Mouse (Mus musculus) kidney, postnatal 0 days (tissue): ENCODE data around the gene Pank1. TPM values are rescaled to one million over a fixed set of nuclear protein-coding genes. Genes with fewer than 3 reads are reported as not detected.

Experiments used
- ATAC-seq: fragments of 200-750 bp; cut with Nextera tagmentation; replicated peaks from 2 replicates; pipeline ENCODE4 v1.8.0; 2017; ENCODE audit warnings: low read depth, moderate number of reproducible peaks, moderate TSS enrichment, moderate library complexity; ENCODE audit not compliant: low FRiP score
- DNase-seq: peaks from one replicate; pipeline ENCODE4 v3.0.0-alpha.2; 2016; ENCODE audit warnings: low spot score
- H3K27ac ChIP-seq: fragments of 300-500 bp; sonication (generic); 2 replicates; pipeline ENCODE4 v1.5.1; 2014; ENCODE audit warnings: mild to moderate bottlenecking
- H3K27me3 ChIP-seq: fragments of 300-500 bp; sonication (generic); 2 replicates; pipeline ENCODE4 v1.6.1; 2014; ENCODE audit warnings: low read length, mixed read lengths; ENCODE audit not compliant: insufficient read depth
- H3K36me3 ChIP-seq: fragments of 300-500 bp; sonication (generic); 2 replicates; pipeline ENCODE4 v1.6.1; 2014; ENCODE audit warnings: low read length, mixed read lengths; ENCODE audit not compliant: insufficient read depth
- H3K4me1 ChIP-seq: fragments of 300-500 bp; sonication (generic); replicated peaks from 2 replicates; pipeline ENCODE4 v1.6.1; 2014; ENCODE audit warnings: antibody characterized with exemption, low read length, mixed read lengths; ENCODE audit not compliant: insufficient read depth
- H3K4me2 ChIP-seq: fragments of 300-500 bp; sonication (generic); 2 replicates; pipeline ENCODE4 v1.6.1; 2014; ENCODE audit warnings: mild to moderate bottlenecking, low read length, moderate library complexity, mixed read lengths
- H3K4me3 ChIP-seq: fragments of 300-500 bp; sonication (generic); replicated peaks from 2 replicates; pipeline ENCODE4 v1.5.1; 2014; ENCODE audit warnings: low read depth, low read length
- H3K9ac ChIP-seq: fragments of 300-500 bp; sonication (generic); 2 replicates; pipeline ENCODE4 v1.6.1; 2014; ENCODE audit warnings: low read depth, low read length
- H3K9me3 ChIP-seq: fragments of 300-500 bp; sonication (generic); replicated peaks from 2 replicates; pipeline ENCODE4 v1.6.1; 2016; ENCODE audit warnings: low read length, inconsistent platforms, mixed read lengths
- CTCF ChIP-seq: IDR thresholded peaks from 2 replicates; pipeline ENCODE4 v1.5.1; 2016; ENCODE audit warnings: antibody characterized with exemption, low read depth, mild to moderate bottlenecking, moderate library complexity
- WGBS: fragments of 180-500 bp; shearing (Covaris S2); extraction: QIAGEN DNeasy Blood & Tissue Kit; methylation state at CpG from one replicate; pipeline ENCODE4 v1.1.7; 2014; 5-methylcytosine and 5-hydroxymethylcytosine counted together
- polyA plus RNA-seq: library from polyadenylated mRNA; unstranded; fragments of >200 nt; fragmentation: Nextera tagmentation; extraction: Ambion mirVana; gene quantifications from 2 replicates; pipeline ENCODE4 v1.2.1, GENCODE M21; 2015

Pank1 gene
- polyA plus RNA-seq, 1 experiment from 2014 or later, result 13.2 TPM

DNA sequence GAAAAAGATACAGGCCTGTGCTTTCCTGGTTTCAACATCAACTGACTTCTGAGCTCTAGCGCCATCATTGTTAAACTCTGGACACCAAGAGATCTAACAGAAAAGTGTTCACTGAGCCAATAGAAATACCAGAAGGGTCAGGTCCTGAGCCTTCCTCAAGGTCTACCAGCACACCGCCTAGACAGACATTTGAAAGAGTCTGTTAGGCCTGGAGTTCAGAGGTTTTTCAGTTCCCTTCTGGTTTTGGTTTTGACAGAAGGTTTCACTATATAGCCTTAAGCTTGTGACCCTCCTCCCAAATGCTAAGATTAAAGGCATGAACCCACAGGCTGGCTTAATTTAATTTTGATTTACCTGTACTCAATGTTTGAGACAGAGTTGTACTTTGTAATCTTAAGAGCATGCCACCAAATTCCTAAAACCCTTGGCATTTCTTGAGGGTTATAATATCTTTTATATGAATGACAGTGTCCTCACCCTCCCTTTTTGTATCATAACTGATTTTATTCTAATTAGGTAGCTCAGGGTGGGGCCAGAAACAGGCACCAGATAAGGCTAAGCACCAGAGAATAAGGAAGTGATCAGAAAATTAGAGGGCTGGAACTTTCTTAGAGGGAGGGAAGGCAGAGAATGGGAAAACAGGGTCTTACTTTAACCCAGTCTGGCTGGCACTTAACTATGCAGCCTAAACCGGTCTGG is 4.4 kb upstream of the Pank1 start:
- no peak overlapping the region for H3K9ac ChIP-seq
- 89% methylated on average over 3 of the region's 3 CpGs for WGBS

DNA sequence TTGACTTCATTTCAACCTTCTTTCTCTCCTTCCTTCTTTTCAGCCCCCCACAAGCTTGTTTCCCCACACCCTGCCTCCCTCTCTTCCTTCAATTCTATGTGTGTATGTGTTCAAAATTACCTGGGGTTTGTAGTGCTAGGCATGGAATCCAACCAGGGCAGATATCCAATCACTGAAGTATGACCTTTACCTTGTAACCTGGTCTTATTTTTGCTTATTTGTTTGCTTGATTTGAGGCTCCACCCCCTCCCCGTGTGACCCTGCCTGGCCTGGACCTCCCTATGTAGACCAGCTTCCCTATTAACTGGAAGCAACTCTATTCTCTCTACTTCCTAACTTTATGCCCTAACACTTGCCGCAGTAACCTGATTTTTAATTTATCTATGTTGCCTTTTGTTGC is 3.2 kb upstream of the Pank1 start:
- WGBS, result 78% methylated on average over 2 of the region's 2 CpGs
- ATAC-seq, result no peak
- H3K9ac ChIP-seq, result no peak overlapping the region
- no peak for DNase-seq
- no peaks in the 10 kb centered on the region for H3K36me3 ChIP-seq
- no peak for TF ChIP-seq CTCF
- H3K27ac ChIP-seq, result no peak overlapping the region
- H3K27me3 ChIP-seq, result no peaks in the 10 kb centered on the region
- no peaks in the 10 kb centered on the region for H3K9me3 ChIP-seq
- H3K4me3 ChIP-seq, result no peak overlapping the region
- 0 out of 2 replicates have a peak, but pooled peaks cover 5% of the 10 kb centered on the region for H3K4me1 ChIP-seq
- no peak overlapping the region for H3K4me2 ChIP-seq

More for the DNA sequence above, 4.4 kb upstream of the Pank1 start:
- H3K9me3 ChIP-seq, result no peaks in the 10 kb centered on the region
- 0 out of 2 replicates have a peak, but pooled peaks cover 5% of the 10 kb centered on the region for H3K4me1 ChIP-seq
- no peak overlapping the region for H3K27ac ChIP-seq
- no peak overlapping the region for H3K4me2 ChIP-seq
- no peak for ATAC-seq
- TF ChIP-seq CTCF, result no peak
- no peaks in the 10 kb centered on the region for H3K27me3 ChIP-seq
- DNase-seq, result no peak
- no peak overlapping the region for H3K4me3 ChIP-seq
- H3K36me3 ChIP-seq, result no peaks in the 10 kb centered on the region

DNA sequence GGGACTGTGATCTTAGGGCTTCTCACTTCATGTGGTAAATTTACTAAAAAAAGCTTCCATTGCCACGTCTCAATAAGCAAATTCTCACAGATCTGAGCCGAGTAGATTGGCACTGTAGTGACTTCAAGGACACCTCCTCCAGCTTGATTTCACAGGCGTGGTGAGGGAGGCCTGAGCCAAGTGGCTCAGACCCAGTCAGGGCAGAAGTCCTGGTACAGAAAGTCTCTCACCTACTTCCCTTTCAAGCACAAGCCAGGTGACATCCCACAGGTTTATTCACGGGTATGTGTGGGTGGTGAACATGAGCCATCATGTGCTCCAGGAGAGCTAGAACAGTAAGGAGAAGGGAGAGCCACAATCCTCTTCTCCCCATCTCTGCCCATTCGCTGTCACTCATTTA is 1.9 kb upstream of the Pank1 start:
- no peak overlapping the region for H3K4me3 ChIP-seq
- TF ChIP-seq CTCF, result no peak
- WGBS, result 75% methylated on average over 5 of the region's 5 CpGs
- no peaks in the 10 kb centered on the region for H3K27me3 ChIP-seq
- no peak overlapping the region for H3K9ac ChIP-seq
- no peaks in the 10 kb centered on the region for H3K9me3 ChIP-seq
- no peak overlapping the region for H3K27ac ChIP-seq
- 0 out of 2 replicates have a peak, but pooled peaks cover 5% of the 10 kb centered on the region for H3K4me1 ChIP-seq
- ATAC-seq (no peak), DNase-seq (no peak)
- no peak overlapping the region for H3K4me2 ChIP-seq
- H3K36me3 ChIP-seq, result no peaks in the 10 kb centered on the region

GRCm38 (mm10) chr19:34879624-34880023 is 369 bp upstream of the Pank1 start:
- H3K27me3 ChIP-seq, result no peaks in the 10 kb centered on the region
- H3K9ac ChIP-seq, result peak overlapping the region; percentile 95
- WGBS, result 22% methylated on average over 6 of the region's 6 CpGs
- no peak for ATAC-seq
- TF ChIP-seq CTCF, result no peak
- H3K4me2 ChIP-seq, result peak overlapping the region; percentile 84
- DNase-seq, result no peak
- peak overlapping the region; percentile 98 for H3K4me3 ChIP-seq
- 0 out of 2 replicates have a peak, but pooled peaks cover 5% of the 10 kb centered on the region for H3K4me1 ChIP-seq
- H3K36me3 ChIP-seq, result no peaks in the 10 kb centered on the region
- H3K27ac ChIP-seq, result peak overlapping the region; percentile 99
- no peaks in the 10 kb centered on the region for H3K9me3 ChIP-seq

GRCm38 (mm10) chr19:34877898-34878602 is 1.2 kb downstream of the Pank1 start:
- 0 out of 2 replicates have a peak, but pooled peaks cover 5% of the 10 kb centered on the region for H3K4me1 ChIP-seq
- 0% methylated on average over 44 of the region's 45 CpGs for WGBS
- no peaks in the 10 kb centered on the region for H3K9me3 ChIP-seq
- no peaks in the 10 kb centered on the region for H3K27me3 ChIP-seq
- ATAC-seq (peak; percentile 97), DNase-seq (peak; percentile 97)
- peak overlapping the region; percentile 95 for H3K9ac ChIP-seq
- H3K4me3 ChIP-seq, result peak overlapping the region; percentile 98
- peak overlapping the region; percentile 99 for H3K27ac ChIP-seq
- H3K4me2 ChIP-seq, result peak overlapping the region; percentile 84
- peak; percentile 38; the same call in 1 of the 2 replicates for TF ChIP-seq CTCF
- no peaks in the 10 kb centered on the region for H3K36me3 ChIP-seq

- TF ChIP-seq CTCF, result no peak
- Histone ChIP-seq H3K4me3 (no peak overlapping the region; the same call in 1 of the 2 replicates), H3K9me3 (no peaks in the 10 kb centered on the region), H3K36me3 (no peaks in the 10 kb centered on the region), H3K27ac (no peak overlapping the region), H3K9ac (peak overlapping the region; percentile 95; the same call in 1 of the 2 replicates), H3K4me2 (peak overlapping the region; percentile 84), H3K27me3 (no peaks in the 10 kb centered on the region), H3K4me1 (0 out of 2 replicates have a peak, but pooled peaks cover 5% of the 10 kb centered on the region)
- ATAC-seq (no peak), DNase-seq (no peak)
- WGBS, result 55% methylated on average over 7 of the region's 7 CpGs
Observed at GRCm38 (mm10) chr19:34876676-34877075, 2.6 kb downstream of the Pank1 start.
